Mouse (Mus musculus) T-helper 2 cell (primary cell): ENCODE data around the gene 1700020D05Rik.

Experiments used
- in situ Hi-C: fragments of 300-600 bp; cut with MboI, MseI; formaldehyde crosslinking; loops from one replicate; pipeline ENCODE4 v1.15.1; 2025; ENCODE audit warnings: high pct_unique_total_duplicates

1700020D05Rik gene

GRCm38 (mm10) chr19:5495353-5496051 lies 8.1 kb downstream of the 1700020D05Rik start:
- in situ Hi-C loops = no loop called here

GRCm38 (mm10) chr19:5494314-5494713 lies 9.3 kb downstream of the 1700020D05Rik start:
- in situ Hi-C loops = loop anchor here (5.0 kb wide), 1 partner anchor 803 kb away; no protein-coding TSS in a partner anchor

- in situ Hi-C loops = loop anchor here (5.0 kb wide), 1 partner anchor 804 kb away; no protein-coding TSS in a partner anchor
Measured at GRCm38 (mm10) chr19:5493301-5493721, 10.3 kb downstream of the 1700020D05Rik start.

GRCm38 (mm10) chr19:5492641-5493040 lies 10.9 kb downstream of the 1700020D05Rik start:
- in situ Hi-C loops = loop anchor here (5.0 kb wide), 1 partner anchor 805 kb away; no protein-coding TSS in a partner anchor

GRCm38 (mm10) chr19:5490898-5491708 lies 12.5 kb downstream of the 1700020D05Rik start:
- in situ Hi-C loops = loop anchor here (5.0 kb wide), 1 partner anchor 806 kb away; no protein-coding TSS in a partner anchor

- in situ Hi-C loops = loop anchor here (5.0 kb wide), 1 partner anchor 807 kb away; no protein-coding TSS in a partner anchor
Measured at GRCm38 (mm10) chr19:5490313-5490897, 13.2 kb downstream of the 1700020D05Rik start, which contains the start of gene Cfl1. TSS of gene Cfl1 (plus strand) at chr19:5490455.

GRCm38 (mm10) chr19:5489721-5490120 lies 13.9 kb downstream of the 1700020D05Rik start:
- in situ Hi-C loops = loop anchor here (5.0 kb wide), 1 partner anchor 808 kb away; no protein-coding TSS in a partner anchor

- in situ Hi-C loops = no loop called here
Measured at GRCm38 (mm10) chr19:5488878-5489571, 14.6 kb downstream of the 1700020D05Rik start.

- in situ Hi-C loops = no loop called here
Measured at GRCm38 (mm10) chr19:5487768-5488550, 15.6 kb downstream of the 1700020D05Rik start, which contains the start of gene Mus81. TSS of gene Mus81 (minus strand) at chr19:5488402.

GRCm38 (mm10) chr19:5486771-5487170 lies 16.8 kb downstream of the 1700020D05Rik start:
- in situ Hi-C loops = no loop called here

- in situ Hi-C loops = no loop called here
Measured at GRCm38 (mm10) chr19:5486286-5486685, 17.3 kb downstream of the 1700020D05Rik start.

GRCm38 (mm10) chr19:5485821-5486220 lies 17.8 kb downstream of the 1700020D05Rik start:
- in situ Hi-C loops = no loop called here

GRCm38 (mm10) chr19:5485371-5485770 lies 18.2 kb downstream of the 1700020D05Rik start:
- in situ Hi-C loops = no loop called here

GRCm38 (mm10) chr19:5484496-5484895 lies 19.1 kb downstream of the 1700020D05Rik start:
- in situ Hi-C loops = no loop called here

- in situ Hi-C loops = no loop called here
Measured at GRCm38 (mm10) chr19:5483386-5484359, 19.9 kb downstream of the 1700020D05Rik start.

- in situ Hi-C loops = no loop called here
Measured at GRCm38 (mm10) chr19:5481398-5481797, 22.2 kb downstream of the 1700020D05Rik start.

GRCm38 (mm10) chr19:5480016-5480415 lies 23.6 kb downstream of the 1700020D05Rik start:
- in situ Hi-C loops = no loop called here

GRCm38 (mm10) chr19:5477668-5478300 lies 25.8 kb downstream of the 1700020D05Rik start:
- in situ Hi-C loops = no loop called here
